Mouse (Mus musculus): ENCODE measurements at regions not wholly inside any gene's neighbourhood (a gene's known extent, or its start where the extent isn't known, plus 50 kb on each side); places are given as distances from the start of the nearest gene placed in this dataset.

DNA sequence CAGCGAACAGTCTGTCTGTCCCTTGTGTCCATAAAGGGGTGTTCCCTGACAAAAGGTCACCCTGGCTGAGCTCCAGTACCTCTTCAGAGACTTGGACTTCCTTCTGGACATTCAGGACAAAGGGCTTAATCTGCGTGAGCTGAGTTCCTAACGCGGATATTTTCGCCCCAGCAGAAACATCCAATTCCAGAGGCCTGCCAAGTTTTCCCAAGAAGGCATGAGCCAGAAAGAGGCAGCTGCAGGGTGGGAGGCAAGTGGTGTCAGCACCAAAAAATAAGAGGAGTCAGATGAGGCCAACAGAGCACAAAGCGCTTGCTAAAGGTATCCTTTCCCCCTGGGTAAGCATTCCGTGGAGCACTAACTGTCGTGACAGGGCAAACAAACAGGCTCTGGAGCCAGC, 216.9 kb upstream of the Ccdc122 start:
- TF ChIP-seq CTCF (conservative IDR thresholded peaks at IDR 0.05; ENCODE audit: low read length) (no peak), POU5F1 (IDR thresholded peaks at IDR 0.05; ENCODE audit: borderline replicate concordance, low read length) (no peak), NANOG (IDR thresholded peaks at IDR 0.05; ENCODE audit: borderline replicate concordance, low read length) (no peak)

Measured in E14TG2a.4 (cell line).